Comparison of ENCODE assay signal across 11 mouse cellular contexts in genomic region chr6:44567366-44567765, GRCm38 (mm10).
"Had no signal": no experiment of that assay in that cellular context is flagged by ENCODE, and none has a peak within 500 bp of the region (broad histone marks: within the 10 kb centered on the region; RNA-seq: fewer than 3 reads in every experiment).

No protein-coding gene starts in this region.

- H3K4me1 ChIP-seq: limb, embryonic 15.5 days; midbrain, embryonic 12.5 days; neural tube, embryonic 13.5 days had no signal

- H3K9me3 ChIP-seq: limb, embryonic 15.5 days; midbrain, embryonic 12.5 days; neural tube, embryonic 13.5 days had no signal

- H3K9ac ChIP-seq: limb, embryonic 15.5 days; liver, embryonic 14.5 days; midbrain, embryonic 12.5 days; neural tube, embryonic 13.5 days had no signal

- H3K4me3 ChIP-seq: left cerebral cortex, adult 2 months; limb, embryonic 15.5 days; midbrain, embryonic 12.5 days; neural tube, embryonic 13.5 days had no signal

- H3K36me3 ChIP-seq: limb, embryonic 15.5 days; midbrain, embryonic 12.5 days; neural tube, embryonic 13.5 days had no signal

- DNase-seq: kidney, postnatal 25 days; lung, adult 18-20 months; retina, postnatal 1 day; right cerebral cortex, postnatal 14 days; thymus, postnatal 4 days had no signal

- H3K27me3 ChIP-seq: limb, embryonic 15.5 days; midbrain, embryonic 12.5 days; neural tube, embryonic 13.5 days had no signal

- H3K4me2 ChIP-seq: limb, embryonic 15.5 days; midbrain, embryonic 12.5 days; neural tube, embryonic 13.5 days had no signal

- H3K27ac ChIP-seq: left cerebral cortex, adult 2 months; limb, embryonic 15.5 days; liver, embryonic 14.5 days; midbrain, embryonic 12.5 days; neural tube, embryonic 13.5 days had no signal

- ATAC-seq: midbrain, embryonic 16.5 days had no signal
